Comparison of ENCODE assay signal across 9 mouse cellular contexts in the genomic region with DNA sequence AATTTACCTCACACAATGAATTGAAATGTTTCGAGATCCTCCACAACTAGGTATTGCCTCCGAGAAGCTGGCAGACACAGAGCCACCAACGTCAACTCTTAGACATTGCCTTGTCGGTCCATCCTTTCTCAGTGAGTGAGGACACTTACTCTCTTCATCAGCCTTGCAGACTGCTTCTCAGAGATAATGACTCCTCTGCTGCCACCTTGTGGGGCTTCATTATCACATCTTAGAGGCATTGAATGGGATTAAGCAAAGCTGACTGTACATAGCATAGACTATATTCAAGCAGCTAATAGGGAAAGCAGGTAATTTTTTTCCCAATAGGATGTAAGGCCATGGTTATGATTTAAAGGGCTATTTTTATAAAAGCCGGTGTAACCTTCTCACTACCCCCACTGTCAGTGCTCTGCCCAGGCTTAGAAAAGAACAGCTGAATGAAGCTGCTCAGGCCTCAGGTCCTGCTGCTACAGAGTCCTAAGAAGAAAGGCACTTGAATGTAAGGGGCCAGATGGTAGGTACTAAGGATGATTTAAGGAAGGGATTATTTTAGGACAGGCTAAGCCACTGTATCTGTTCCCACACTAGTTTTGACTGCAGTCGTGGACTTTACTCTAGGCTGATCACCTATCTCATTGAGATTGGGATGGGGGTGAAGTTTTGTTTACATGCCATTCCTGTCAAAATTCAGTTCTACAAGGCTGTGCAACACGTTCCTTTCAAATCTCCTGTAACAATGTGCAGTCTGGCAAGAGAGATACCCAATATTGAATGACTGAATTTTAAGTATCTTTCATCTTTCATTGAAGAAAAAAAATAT. TPM values are rescaled to one million over a fixed set of nuclear protein-coding genes. Genes with fewer than 3 reads are reported as not detected.
DNase-seq lines count a peak whose midpoint lies in the region; TF ChIP-seq lines count a peak whose summit lies in the region.
"Had no signal": no experiment of that assay in that cellular context is flagged by ENCODE, and none has a peak within 500 bp of the region (broad histone marks: within the 10 kb centered on the region; RNA-seq: fewer than 3 reads in every experiment).

No protein-coding gene starts in this region.

- no peaks in the 10 kb centered on the region for H3K36me3 ChIP-seq in kidney, adult 2 months (ENCODE audit: control insufficient read depth, insufficient read depth, low read length)
- H3K36me3 ChIP-seq in thymus, adult 2 months (ENCODE audit: control insufficient read depth, insufficient read depth, low read length), result no peaks in the 10 kb centered on the region
- H3K36me3 ChIP-seq: limb, embryonic 12.5 days had no signal

- no peak for TF ChIP-seq POLR2A in kidney, adult 2 months (IDR thresholded peaks at IDR 0.05; ENCODE audit: low read depth, low read length)
- no peak for TF ChIP-seq POLR2A in thymus, adult 2 months (IDR thresholded peaks at IDR 0.05; ENCODE audit: control insufficient read depth, extremely low read depth, insufficient read depth, low read length, poor library complexity)

- peak; percentile 21 for DNase-seq in ovary, postnatal 14 days (ENCODE audit: low spot score)
- no peak for DNase-seq in ovary, adult 18-20 months (ENCODE audit: low spot score)
- DNase-seq in c-Kit-positive CD71-positive TER-119-positive erythroid progenitor cells, embryonic 14.5 days (ENCODE audit: low spot score), result peak; percentile 51
- DNase-seq in frontal cortex, postnatal 10 days (ENCODE audit: low spot score in 2 of 2), result peak; percentile 41 to 63
- peak; percentile 77 for DNase-seq in kidney, adult 2 months
- peak; percentile 58 for DNase-seq in liver
- peak; percentile 74 for DNase-seq in naive thymus-derived CD4-positive, alpha-beta T cell, adult 2 months (ENCODE audit: low read depth)
- DNase-seq in thymus, adult 2 months, result peak; percentile 61

- H3K4me3 ChIP-seq in kidney, adult 2 months (ENCODE audit: insufficient read depth, low read depth, low read length), result no peak overlapping the region
- no peak overlapping the region for H3K4me3 ChIP-seq in thymus, adult 2 months (ENCODE audit: control insufficient read depth, insufficient read depth, low read length)
- H3K4me3 ChIP-seq: limb, embryonic 12.5 days had no signal

- no peaks in the 10 kb centered on the region for H3K4me1 ChIP-seq in kidney, adult 2 months (ENCODE audit: control insufficient read depth, insufficient read depth, low read length)
- no peaks in the 10 kb centered on the region for H3K4me1 ChIP-seq in thymus, adult 2 months (replicated peaks; ENCODE audit: control insufficient read depth, insufficient read depth, low read length)
- H3K4me1 ChIP-seq: limb, embryonic 12.5 days had no signal

- H3K27ac ChIP-seq in kidney, adult 2 months (ENCODE audit: insufficient read depth, low read depth, low read length), result no peak overlapping the region
- no peak overlapping the region for H3K27ac ChIP-seq in thymus, adult 2 months (ENCODE audit: control insufficient read depth, insufficient read depth, low read length)
- H3K27ac ChIP-seq: limb, embryonic 12.5 days had no signal

- 47% methylated on average over 7 of the region's 7 CpGs for WGBS in kidney, adult 2 months
- 56% methylated on average over 7 of the region's 7 CpGs for whole genome bisulfite sequencing in thymus, adult 2 months

- no peaks in the 10 kb centered on the region for H3K27me3 ChIP-seq in kidney, adult 2 months (replicated peaks; ENCODE audit: control insufficient read depth, insufficient read depth, low read length)
- H3K27me3 ChIP-seq in thymus, adult 2 months (ENCODE audit: control insufficient read depth, insufficient read depth, low read length), result no peaks in the 10 kb centered on the region
- H3K27me3 ChIP-seq: limb, embryonic 12.5 days had no signal

- TF ChIP-seq CTCF in kidney, adult 2 months (conservative IDR thresholded peaks at IDR 0.05; ENCODE audit: insufficient read depth, insufficient read length, low read depth, low read length), result peak; percentile 51
- TF ChIP-seq CTCF in thymus, adult 2 months (IDR thresholded peaks at IDR 0.05; ENCODE audit: borderline replicate concordance, control insufficient read depth, extremely low read depth, insufficient read depth, low read length, poor library complexity), result no peak

RNA-seq across cellular contexts. Expression of gene Ifih1, which starts 8.7 kb away (rescaled TPM):
- polyA plus RNA-seq in kidney, adult 2 months (2012; rRNA removed), result 4.4 and 5.0 TPM in 2 replicates
- 6.1 and 7.3 TPM in 2 replicates for polyA plus RNA-seq in thymus, adult 2 months (2012; rRNA removed)

RNA-seq across cellular contexts. Expression of gene Gca, which starts 9.4 kb away (rescaled TPM):
- polyA plus RNA-seq in kidney, adult 2 months (2012; rRNA removed), result 14.9 and 20.1 TPM in 2 replicates
- 2.0 and 2.2 TPM in 2 replicates for polyA plus RNA-seq in thymus, adult 2 months (2012; rRNA removed)
